Mouse (Mus musculus) layer of hippocampus, adult 2 months (tissue): ENCODE data around the gene Grin2c. TPM values are rescaled to one million over a fixed set of nuclear protein-coding genes. Genes with fewer than 3 reads are reported as not detected.

Source experiments
- DNase-seq, 2 experiments: peaks; one replicate each; pipeline ENCODE4 v3.0.0; 2022; ENCODE audit warnings: low spot score in 2 of 2
- H3K27ac ChIP-seq: fragments of 200-600 bp; 2 replicates; pipeline ENCODE4 v1.8.1; 2022
- H3K4me3 ChIP-seq: fragments of 200-600 bp; 2 replicates; pipeline ENCODE4 v1.8.1; 2022; ENCODE audit warnings: mild to moderate bottlenecking
- CTCF ChIP-seq: fragments of 200-600 bp; conservative IDR thresholded peaks from 2 replicates; pipeline ENCODE4 v1.8.1; 2022; ENCODE audit warnings: antibody characterized with exemption, mild to moderate bottlenecking, moderate library complexity
- total RNA-seq, 2 experiments: library from RNA; stranded (reverse); gene quantifications; 2 replicates each; pipeline ENCODE4 v1.2.3; 2021

Gene Grin2c
- total RNA-seq, 2 experiments from 2014 or later, result 47.4 to 47.5 TPM

DNA sequence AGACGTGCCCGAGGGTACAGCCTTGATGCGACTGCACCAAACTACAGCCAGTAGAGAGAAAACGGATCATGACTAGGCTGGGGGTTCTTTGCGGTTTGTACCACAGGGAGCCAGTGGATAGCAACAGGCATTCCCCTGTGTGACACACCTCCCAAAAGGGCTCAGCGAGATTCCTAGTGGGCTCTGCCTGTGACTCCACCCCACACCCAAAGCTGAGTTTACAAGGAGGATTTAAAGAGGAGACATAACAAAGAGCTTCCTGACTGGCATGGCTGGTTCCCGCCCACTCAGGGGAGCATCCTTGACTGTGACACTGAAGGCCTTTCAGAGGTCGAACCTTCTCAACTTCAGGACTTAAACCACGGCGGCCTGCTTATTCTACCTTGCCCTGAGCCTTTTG, 24.5 kb upstream of the Grin2c start:
- no peak for DNase-seq
- Histone ChIP-seq H3K4me3 (no peak overlapping the region), H3K27ac (no peak overlapping the region)
- TF ChIP-seq CTCF, result no peak

DNA sequence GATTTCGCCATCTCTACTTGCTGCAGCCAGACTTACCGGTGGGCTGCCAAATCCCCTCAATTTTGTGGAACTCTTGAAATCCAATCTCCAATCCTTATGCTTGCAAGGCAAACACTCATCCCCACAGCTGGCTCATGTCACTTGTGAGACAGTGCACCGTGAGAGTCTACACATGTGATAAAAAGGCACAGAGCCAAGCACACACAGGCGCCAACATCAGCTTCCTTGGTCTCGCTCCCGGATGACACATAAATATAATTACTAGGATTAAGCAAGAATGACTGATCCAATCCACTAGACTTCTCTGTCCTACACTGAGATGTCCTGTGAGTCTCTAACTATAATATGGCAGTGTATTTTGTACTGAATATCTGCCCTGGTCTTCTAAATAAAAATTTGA, 23.9 kb upstream of the Grin2c start:
- H3K4me3 ChIP-seq, result no peak overlapping the region
- DNase-seq, result no peak
- no peak for TF ChIP-seq CTCF
- no peak overlapping the region for H3K27ac ChIP-seq

DNA sequence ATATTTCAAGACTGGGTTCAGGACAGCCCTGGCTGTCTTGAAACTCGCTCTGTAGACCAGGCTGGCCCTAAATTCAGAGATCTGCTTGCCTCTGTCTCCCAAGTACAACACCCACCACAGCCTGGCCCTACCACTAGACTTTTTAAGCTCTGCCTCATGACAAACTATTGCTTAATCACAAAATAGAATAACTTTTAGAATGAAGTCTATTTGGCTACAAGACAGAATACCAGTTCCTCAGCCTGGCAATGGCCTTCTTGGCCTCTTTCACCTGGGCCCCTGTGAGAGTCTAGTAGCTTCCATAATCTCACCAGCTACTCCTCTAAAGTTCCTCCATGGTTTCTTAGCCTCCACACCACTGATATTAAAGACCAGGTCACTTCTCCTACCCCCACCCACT, 23.3 kb upstream of the Grin2c start:
- TF ChIP-seq CTCF, result no peak
- no peak for DNase-seq
- no peak overlapping the region for H3K27ac ChIP-seq
- H3K4me3 ChIP-seq, result no peak overlapping the region

DNA sequence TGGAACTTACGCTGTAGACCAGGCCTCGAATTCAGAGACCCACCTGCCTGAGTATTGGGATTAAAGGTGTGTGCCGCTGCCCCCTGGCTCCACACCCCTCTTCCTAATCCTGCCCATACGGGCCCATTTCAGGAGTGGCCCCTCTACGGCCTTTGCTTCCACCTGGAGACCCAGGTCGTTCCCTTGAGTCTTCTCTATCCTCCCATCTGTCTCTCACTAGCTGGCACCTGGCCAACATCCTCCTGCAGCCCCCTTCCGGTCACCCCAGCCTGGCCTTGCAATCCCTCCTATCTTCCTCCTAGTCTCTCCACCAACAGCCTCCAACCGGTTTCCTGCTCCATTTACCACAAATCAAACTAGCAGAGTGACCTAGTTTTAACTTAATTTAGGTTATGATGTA, 22.8 kb upstream of the Grin2c start:
- H3K4me3 ChIP-seq, result no peak overlapping the region
- no peak overlapping the region for H3K27ac ChIP-seq
- no peak for TF ChIP-seq CTCF

DNA sequence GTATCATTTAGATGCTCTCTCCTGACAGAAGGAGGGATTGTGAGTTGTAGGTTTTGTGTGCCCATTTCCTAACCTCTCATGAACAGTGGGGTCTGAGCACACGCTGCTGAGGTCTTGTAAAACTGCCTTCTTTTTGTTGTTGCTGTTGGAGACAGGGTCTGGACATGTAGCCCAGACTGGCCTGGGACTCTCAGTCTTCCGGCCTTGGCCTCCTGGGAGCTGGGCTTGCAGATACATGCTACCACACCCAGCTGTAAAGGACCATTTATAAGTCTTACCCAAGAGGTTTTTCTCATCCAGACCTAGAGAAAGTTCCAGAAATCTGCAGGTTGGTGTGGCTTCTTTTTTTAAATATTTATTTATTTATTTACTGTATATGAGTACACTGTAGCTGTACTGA, 21.3 kb upstream of the Grin2c start:
- no peak overlapping the region for H3K4me3 ChIP-seq
- no peak overlapping the region for H3K27ac ChIP-seq
- DNase-seq, result no peak
- no peak for TF ChIP-seq CTCF

More for the DNA sequence above, 22.8 kb upstream of the Grin2c start:
- no peak for DNase-seq

DNA sequence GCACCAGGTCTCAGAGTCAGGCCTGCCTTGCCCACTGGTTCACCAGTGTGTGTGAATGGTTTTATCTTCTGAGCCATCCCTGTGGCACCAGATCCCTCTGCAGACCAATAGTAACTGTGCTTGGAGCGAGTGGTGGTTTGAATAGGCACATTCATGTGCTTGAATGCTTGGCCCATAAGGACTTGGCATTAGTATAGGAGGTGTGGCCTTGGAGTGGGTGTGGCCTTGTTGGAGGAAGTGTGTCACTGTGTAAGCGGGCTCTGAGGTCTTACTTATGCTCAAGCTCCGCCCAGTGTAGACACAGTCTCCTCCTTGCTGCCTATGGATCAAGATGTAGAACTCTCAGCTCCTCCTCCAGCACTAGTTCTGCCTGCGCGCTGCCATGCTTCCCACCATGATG, 20.3 kb upstream of the Grin2c start:
- DNase-seq, result no peak
- Histone ChIP-seq H3K4me3 (no peak overlapping the region), H3K27ac (peak overlapping the region; percentile 69; the same call in 1 of the 2 replicates)
- TF ChIP-seq CTCF, result no peak

DNA sequence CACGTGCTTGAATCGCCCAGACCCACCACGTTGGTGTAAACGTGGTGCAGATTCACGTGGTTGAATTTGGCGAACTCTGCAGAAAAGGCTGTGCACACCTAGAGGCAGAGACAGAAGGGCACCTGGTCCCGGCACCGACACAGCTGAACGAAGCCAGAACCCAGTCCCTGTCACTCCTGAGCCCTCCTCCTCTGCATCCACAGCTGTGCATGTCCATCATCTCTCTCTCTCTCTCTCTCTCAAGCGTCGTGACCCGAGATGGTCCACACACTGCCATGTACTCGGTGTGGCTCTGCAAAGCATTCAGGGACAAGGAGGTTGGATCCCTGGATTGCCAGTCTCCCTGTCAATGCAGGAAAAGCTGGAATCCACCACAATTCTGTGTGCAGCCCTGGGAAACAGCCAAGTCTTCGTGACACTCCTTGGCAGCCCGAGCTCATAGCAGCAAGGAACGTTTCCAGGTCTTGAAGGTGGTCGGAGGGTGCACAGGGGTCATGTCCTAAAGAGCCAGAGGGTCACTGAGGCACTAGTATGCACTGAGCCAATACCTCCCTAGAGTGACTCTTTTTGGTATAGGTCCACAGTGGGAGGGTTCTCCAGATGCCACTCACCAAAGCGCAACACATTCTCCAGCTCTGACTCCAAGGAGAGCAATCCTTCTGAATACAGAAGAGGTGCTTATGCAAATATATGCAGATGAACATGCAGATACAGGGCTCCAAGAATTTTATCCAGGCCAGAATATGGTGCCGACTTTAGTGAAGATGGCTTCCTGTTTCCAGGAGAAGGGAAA, 19.4 kb upstream of the Grin2c start:
- no peak for DNase-seq
- Histone ChIP-seq H3K27ac (peak overlapping the region; percentile 69), H3K4me3 (no peak overlapping the region)
- no peak for TF ChIP-seq CTCF

DNA sequence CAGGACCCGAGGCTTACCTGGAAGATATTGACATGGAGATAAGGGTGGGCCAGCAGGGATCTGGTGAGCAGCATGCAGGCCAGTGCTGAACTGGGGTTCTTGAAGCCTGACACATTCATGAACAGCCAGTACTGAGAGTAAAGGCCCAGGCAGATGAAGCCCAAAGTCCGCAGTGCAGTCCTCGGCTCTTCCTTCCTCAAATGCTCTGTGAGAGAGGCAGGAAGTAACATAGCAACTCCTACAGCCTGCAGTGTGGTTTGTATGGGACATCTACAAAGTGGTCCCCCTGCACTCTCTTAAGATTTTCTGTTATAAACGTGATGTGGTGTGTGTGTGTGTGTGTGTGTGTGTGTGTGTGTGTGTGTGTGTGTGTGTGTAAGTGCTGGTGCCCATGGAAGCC, 18.2 kb upstream of the Grin2c start:
- DNase-seq, result no peak
- Histone ChIP-seq H3K4me3 (no peak overlapping the region), H3K27ac (peak overlapping the region; percentile 23; the same call in 1 of the 2 replicates)
- no peak for TF ChIP-seq CTCF

DNA sequence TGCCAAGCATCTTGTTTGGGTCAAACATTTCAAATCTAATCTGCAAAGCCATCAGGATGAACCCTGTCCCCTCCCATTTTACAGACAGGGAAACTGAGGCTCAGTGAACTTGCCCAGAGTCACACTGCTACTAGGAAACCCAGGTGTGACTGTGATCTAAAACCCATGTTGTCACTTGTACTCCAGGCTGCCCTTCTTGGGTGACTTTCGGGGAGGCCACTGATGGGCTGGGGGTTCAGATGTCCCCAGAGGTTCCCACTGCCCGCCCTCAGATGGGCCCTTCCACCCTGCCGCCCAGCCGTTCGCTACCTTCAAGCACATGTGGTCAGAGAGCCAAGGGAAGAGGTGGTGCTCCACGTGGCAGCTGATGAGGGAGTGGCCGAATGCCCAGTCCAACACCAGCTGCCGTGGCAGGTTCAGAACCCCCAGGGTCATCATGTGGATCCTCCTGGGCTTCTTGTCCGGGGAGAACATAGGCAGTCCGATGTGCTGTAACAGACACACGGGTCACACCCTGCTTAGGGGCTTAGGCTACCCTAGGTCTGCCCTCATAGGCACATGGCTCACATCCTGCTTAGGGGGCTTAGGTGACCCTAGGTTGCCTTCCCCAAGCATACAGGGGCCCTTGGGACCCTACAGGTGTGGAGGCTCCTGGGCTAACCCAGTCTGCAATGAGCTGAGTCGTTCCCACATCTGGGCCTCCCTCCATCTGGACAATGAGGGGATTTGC, 17.0 kb upstream of the Grin2c start:
- TF ChIP-seq CTCF, result no peak
- Histone ChIP-seq H3K4me3 (no peak overlapping the region), H3K27ac (no peak overlapping the region)
- DNase-seq, result no peak

DNA sequence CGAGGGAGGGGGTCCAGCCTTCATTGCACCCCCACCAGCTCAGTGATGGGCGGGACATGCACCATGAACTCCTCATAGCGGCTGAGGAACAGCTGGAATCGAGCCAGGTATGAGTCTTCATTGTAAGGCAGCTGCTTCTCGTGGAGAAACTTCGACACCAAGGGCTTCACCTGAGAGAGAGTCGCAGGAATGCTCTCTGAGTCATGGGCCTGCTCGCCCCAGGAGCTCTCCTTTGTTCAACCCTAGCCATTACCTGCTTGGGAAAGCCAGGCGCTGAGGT, 16.4 kb upstream of the Grin2c start:
- peak overlapping the region; percentile 89 for H3K27ac ChIP-seq

DNA sequence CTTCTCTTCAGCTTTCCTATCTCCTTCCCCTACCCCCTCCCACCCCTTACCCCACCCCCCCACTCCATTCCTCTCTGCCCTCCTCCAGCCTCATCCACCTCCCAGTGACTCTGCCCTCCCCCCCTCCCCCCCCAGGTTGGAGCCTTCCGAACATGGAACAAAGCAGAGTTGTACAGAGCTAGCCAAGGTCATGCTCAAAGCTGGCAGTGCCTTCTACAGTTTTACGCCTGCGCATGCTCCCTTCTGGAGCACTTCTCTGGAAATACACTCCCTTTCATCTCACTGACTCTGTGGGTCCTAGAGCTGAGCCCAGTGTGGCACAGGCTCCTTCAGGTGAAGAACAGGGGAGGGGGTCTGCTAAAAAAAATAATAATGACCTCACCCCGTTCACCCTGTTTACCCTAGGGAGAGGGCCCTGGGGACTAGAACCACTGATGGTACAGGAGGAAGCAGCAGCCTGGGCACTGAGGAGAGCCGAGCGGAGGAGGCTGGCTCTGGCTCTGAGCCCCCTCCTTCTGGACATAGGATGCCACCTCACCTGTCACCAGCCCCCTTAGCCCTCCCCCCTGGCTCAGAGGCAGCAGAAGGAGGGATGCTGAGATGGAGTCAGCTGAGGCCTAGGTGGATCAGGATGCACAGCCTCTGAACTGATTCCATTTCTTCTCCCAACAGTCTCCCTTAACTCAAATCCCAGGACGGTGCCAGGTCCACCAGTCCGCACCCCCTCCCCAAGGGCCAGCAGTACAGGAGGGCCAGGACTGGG, 15.9 kb upstream of the Grin2c start:
- DNase-seq, result peak in 1 of 2 experiments; percentile 53
- peak overlapping the region; percentile 89 for H3K27ac ChIP-seq
- no peak overlapping the region for H3K4me3 ChIP-seq
- TF ChIP-seq CTCF, result no peak

More for the DNA sequence above, 16.4 kb upstream of the Grin2c start:
- DNase-seq, result no peak
- H3K4me3 ChIP-seq, result no peak overlapping the region
- no peak for TF ChIP-seq CTCF

DNA sequence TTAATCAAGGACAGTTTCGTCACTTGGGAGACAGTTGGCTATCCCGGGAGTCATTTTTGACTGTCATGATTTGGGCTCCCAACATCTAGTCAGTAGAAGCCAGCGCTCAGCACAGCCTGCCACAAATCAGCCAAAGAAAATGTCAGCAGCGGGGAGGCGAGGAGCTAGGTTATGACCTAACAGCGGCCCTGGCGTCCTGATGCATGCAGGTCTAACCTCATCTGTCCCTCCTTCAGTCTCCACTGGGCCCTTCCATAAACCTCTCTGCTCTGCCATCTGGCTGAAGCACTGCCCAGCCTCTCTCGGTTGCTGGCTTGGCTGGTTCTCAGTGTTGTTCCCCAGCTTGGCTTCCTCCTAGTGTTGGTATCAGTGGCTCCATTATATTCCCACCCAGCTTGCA, 15.3 kb upstream of the Grin2c start:
- Histone ChIP-seq H3K27ac (peak overlapping the region; percentile 87), H3K4me3 (no peak overlapping the region)
- DNase-seq, result peak in 1 of 2 experiments; percentile 66
- TF ChIP-seq CTCF, result no peak; the same call in 1 of the 2 replicates

DNA sequence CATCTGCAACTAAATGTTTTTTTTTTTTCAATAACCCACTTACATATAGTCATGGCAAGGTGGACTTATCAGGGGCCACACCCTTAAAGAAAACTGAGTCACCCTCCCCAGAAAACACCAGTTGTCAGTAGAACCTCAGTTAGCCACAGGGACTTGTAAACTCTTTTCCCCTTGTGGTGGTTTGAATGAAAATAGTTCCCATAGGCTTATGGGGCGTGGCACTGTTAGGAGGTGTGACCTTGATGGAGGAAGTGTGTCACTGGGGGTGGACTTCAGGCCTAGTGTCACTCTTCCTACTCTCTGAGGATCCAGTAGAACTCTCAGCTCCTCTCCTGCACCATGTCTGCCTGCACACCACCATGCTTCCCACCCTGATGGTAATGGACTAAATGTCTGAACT, 12.7 kb upstream of the Grin2c start:
- H3K4me3 ChIP-seq, result no peak overlapping the region
- H3K27ac ChIP-seq, result no peak overlapping the region
- no peak for TF ChIP-seq CTCF
- no peak for DNase-seq
